ENCODE assay signal across 13 mouse cellular contexts in the genomic region with DNA sequence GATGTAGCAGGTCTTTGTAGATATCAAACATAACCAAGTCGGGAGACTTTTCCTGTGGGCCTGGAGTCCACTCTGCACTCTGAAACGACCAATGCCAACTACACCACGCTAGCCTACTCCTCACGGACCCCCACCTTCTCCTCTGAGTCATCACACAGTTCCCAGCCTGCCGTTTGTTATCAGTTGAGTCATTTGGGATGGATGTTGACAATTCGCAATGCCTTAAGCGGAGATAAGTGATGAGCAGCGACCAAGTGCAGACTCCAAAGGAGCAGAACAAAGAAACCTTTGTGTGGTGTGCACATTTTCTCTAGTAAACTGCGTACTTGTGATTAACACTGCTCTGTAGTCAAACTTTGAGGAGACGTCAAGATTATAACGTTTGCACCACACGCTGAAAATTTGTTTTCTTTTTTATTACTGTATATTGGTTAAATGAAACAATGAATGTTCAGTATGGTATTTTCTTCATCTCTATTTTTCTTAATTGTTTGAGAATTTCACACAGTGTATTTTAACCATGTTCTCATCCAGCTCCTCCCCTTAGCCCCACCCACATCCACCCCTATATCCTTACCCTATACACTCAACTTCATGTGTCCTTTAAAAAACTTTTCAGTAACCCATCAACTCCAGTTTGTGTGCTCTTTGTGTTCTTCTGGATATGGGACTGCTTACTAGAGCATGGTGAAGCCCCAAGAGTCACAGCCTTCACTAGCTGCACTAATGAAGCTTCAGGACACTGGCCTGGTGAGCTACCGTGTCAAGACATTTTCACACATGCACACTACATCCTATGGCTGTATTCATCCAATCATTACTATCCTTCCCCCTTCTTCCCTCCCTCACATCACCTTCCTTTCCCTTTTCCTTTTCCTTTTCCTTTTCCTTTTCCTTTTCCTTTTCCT. TPM values are rescaled to one million over a fixed set of nuclear protein-coding genes. Genes with fewer than 3 reads are reported as not detected.
DNase-seq lines count a peak whose midpoint lies in the region; ATAC-seq and TF ChIP-seq lines count a peak whose summit lies in the region.
"Had no signal": no experiment of that assay in that cellular context is flagged by ENCODE, and none has a peak within 500 bp of the region (broad histone marks: within the 10 kb centered on the region; RNA-seq: fewer than 3 reads in every experiment).

No protein-coding gene starts in this region.

- H3K27me3 ChIP-seq in heart, embryonic 11.5 days (ENCODE audit: control insufficient read depth, insufficient read depth, low read length), result no peaks in the 10 kb centered on the region
- H3K27me3 ChIP-seq in heart, adult 2 months (ENCODE audit: control insufficient read depth, insufficient read depth, low read length), result no peaks in the 10 kb centered on the region
- H3K27me3 ChIP-seq in myocyte (ENCODE audit: control insufficient read depth, insufficient read depth, insufficient read length), result no peaks in the 10 kb centered on the region
- no peaks in the 10 kb centered on the region for H3K27me3 ChIP-seq in forebrain, embryonic 12.5 days
- H3K27me3 ChIP-seq: CH12.LX; neural tube, embryonic 12.5 days had no signal

- 23% methylated on average over 13 of the region's 13 CpGs for WGBS in heart, embryonic 11.5 days (ENCODE audit: insufficient replicate concordance)
- 36% methylated on average over 13 of the region's 13 CpGs for WGBS in heart, adult 2 months
- 82% methylated on average over 13 of the region's 13 CpGs for WGBS in forebrain, embryonic 12.5 days

- DNase-seq in heart, adult 2 months, result no peak
- DNase-seq in adrenal gland, postnatal 14 days, result peak; percentile 67
- DNase-seq in heart, postnatal 25 days (ENCODE audit: low spot score), result peak; percentile 17
- DNase-seq in gastrocnemius, postnatal 25 days, result no peak
- DNase-seq in kidney, postnatal 36 days, result no peak
- DNase-seq: thymus, adult 18-20 months had no signal

- no peaks in the 10 kb centered on the region for H3K36me3 ChIP-seq in heart, embryonic 11.5 days (ENCODE audit: control insufficient read depth, insufficient read depth, low read length)
- H3K36me3 ChIP-seq in heart, adult 2 months (ENCODE audit: control insufficient read depth, insufficient read depth, low read length), result no peaks in the 10 kb centered on the region
- no peaks in the 10 kb centered on the region for H3K36me3 ChIP-seq in myocyte (ENCODE audit: control insufficient read depth, insufficient read depth)
- H3K36me3 ChIP-seq in forebrain, embryonic 12.5 days (replicated peaks), result no peaks in the 10 kb centered on the region
- H3K36me3 ChIP-seq: neural tube, embryonic 12.5 days had no signal

- H3K9ac ChIP-seq in heart, embryonic 11.5 days (ENCODE audit: low read depth, low read length), result no peak overlapping the region
- H3K9ac ChIP-seq in heart, adult 2 months (ENCODE audit: low read depth, low read length), result no peak overlapping the region
- H3K9ac ChIP-seq in forebrain, embryonic 12.5 days, result no peak overlapping the region
- H3K9ac ChIP-seq: neural tube, embryonic 12.5 days had no signal

- intact Hi-C loops in heart, adult 2 months (cut with DNase I), result no loop called here
- intact Hi-C loops in heart, postnatal 25 days (cut with DNase I), result no loop called here

- 0 out of 2 replicates have a peak, but pooled peaks cover 3% of the 10 kb centered on the region for H3K4me1 ChIP-seq in heart, embryonic 11.5 days (ENCODE audit: control insufficient read depth, insufficient read depth, low read length)
- peaks cover 3% of the 10 kb centered on the region for H3K4me1 ChIP-seq in heart, adult 2 months (ENCODE audit: control insufficient read depth, insufficient read depth, low read length)
- no peaks in the 10 kb centered on the region for H3K4me1 ChIP-seq in forebrain, embryonic 12.5 days
- H3K4me1 ChIP-seq: neural tube, embryonic 12.5 days had no signal

- H3K4me2 ChIP-seq in heart, embryonic 11.5 days, result peak overlapping the region; percentile 25
- H3K4me2 ChIP-seq in myocyte (ENCODE audit: low read depth), result peak overlapping the region; percentile 69
- no peak overlapping the region for H3K4me2 ChIP-seq in forebrain, embryonic 12.5 days
- H3K4me2 ChIP-seq: neural tube, embryonic 12.5 days had no signal

- ATAC-seq in heart, embryonic 11.5 days (replicated peaks; ENCODE audit: insufficient number of reproducible peaks, low FRiP score, low TSS enrichment), result no peak
- ATAC-seq in forebrain, embryonic 12.5 days (ENCODE audit: low FRiP score), result no peak
- ATAC-seq: hindbrain, embryonic 16.5 days had no signal

- H3K79me2 ChIP-seq in heart, adult 2 months (replicated peaks; ENCODE audit: control insufficient read depth, insufficient read depth, low read length), result no peaks in the 10 kb centered on the region
- no peaks in the 10 kb centered on the region for H3K79me2 ChIP-seq in myocyte (ENCODE audit: control insufficient read depth, insufficient read depth)

- no peak for TF ChIP-seq POLR2A in heart, adult 2 months (IDR thresholded peaks at IDR 0.05; ENCODE audit: insufficient read depth, low read depth, low read length)
- no peak for TF ChIP-seq POLR2A in myocyte (IDR thresholded peaks at IDR 0.05; ENCODE audit: insufficient read length, low read depth)

- TF ChIP-seq CTCF in heart, adult 2 months (IDR thresholded peaks at IDR 0.05), result no peak

- no peaks in the 10 kb centered on the region for H3K9me3 ChIP-seq in heart, embryonic 11.5 days (replicated peaks; ENCODE audit: control insufficient read depth, low read length)
- no peaks in the 10 kb centered on the region for H3K9me3 ChIP-seq in forebrain, embryonic 12.5 days
- H3K9me3 ChIP-seq: megakaryocyte, embryonic 14.5 days; neural tube, embryonic 12.5 days had no signal

- no peak overlapping the region for H3K27ac ChIP-seq in heart, embryonic 11.5 days (ENCODE audit: low read depth, low read length)
- H3K27ac ChIP-seq in heart, adult 2 months, result no peak overlapping the region
- H3K27ac ChIP-seq in forebrain, embryonic 12.5 days, result no peak overlapping the region
- H3K27ac ChIP-seq: neural tube, embryonic 12.5 days had no signal

- no peak overlapping the region for H3ac ChIP-seq in myocyte (ENCODE audit: control insufficient read depth, insufficient read length)

- H3K4me3 ChIP-seq in heart, embryonic 11.5 days (ENCODE audit: low read depth, low read length), result no peak overlapping the region
- H3K4me3 ChIP-seq in heart, adult 2 months, result no peak overlapping the region
- no peak overlapping the region for H3K4me3 ChIP-seq in myocyte
- H3K4me3 ChIP-seq in forebrain, embryonic 12.5 days (replicated peaks), result no peak overlapping the region
- H3K4me3 ChIP-seq: megakaryocyte, embryonic 14.5 days; neural tube, embryonic 12.5 days had no signal

- no peak for TF ChIP-seq EP300 in heart, adult 2 months (IDR thresholded peaks at IDR 0.05; ENCODE audit: insufficient read depth, low read depth, low read length)

TF ChIP-seq in myocyte, 11 proteins besides CTCF, POLR2A, EP300 and RAD21:
- TF ChIP-seq SRF (IDR thresholded peaks at IDR 0.05; ENCODE audit: control insufficient read depth, insufficient read length, low read depth), result no peak
- no peak for TF ChIP-seq CEBPB (IDR thresholded peaks at IDR 0.05; ENCODE audit: insufficient read depth, poor library complexity, severe bottlenecking)
- no peak for TF ChIP-seq TCF12 (IDR thresholded peaks at IDR 0.05; ENCODE audit: insufficient read depth, poor library complexity, severe bottlenecking)
- no peak for TF ChIP-seq MYOG (IDR thresholded peaks at IDR 0.05; ENCODE audit: control insufficient read depth in 1 of 3, insufficient read depth in 1 of 3, insufficient read length in 2 of 3, low read depth in 2 of 3)

RNA-seq across cellular contexts. Expression of a gene that starts 42.5 kb away (rescaled TPM):
- polyA plus RNA-seq in heart, embryonic 11.5 days (2014; fragmentation: Nextera tagmentation; extraction: Ambion mirVana), result 22.2 and 26.7 TPM in 2 replicates
- 10 to 100 TPM; 64.7 to 89.1 TPM for total RNA-seq in heart, adult 2 months (2021)
- polyA plus RNA-seq in heart, adult 2 months (2012; rRNA removed), result 31.9 and 43.5 TPM in 2 replicates
- 173 and 192 TPM in 2 replicates for total RNA-seq in adrenal gland, postnatal 14 days (2021)
- 10 to 100 TPM; 46.0 to 51.8 TPM for total RNA-seq in heart, postnatal 25 days (2021)
- 10.3 TPM for polyA plus RNA-seq in myocyte (2012; fragmentation: generic; extraction: Trizol)
- 100 to 1,000 TPM; 158 to 195 TPM for total RNA-seq in gastrocnemius, postnatal 25 days (2021)
- 22.7 and 23.7 TPM in 2 replicates for polyA plus RNA-seq in forebrain, embryonic 12.5 days (2016; fragmentation: Nextera tagmentation; extraction: Ambion mirVana)

Comparison
In these comparisons a context has a peak if more than half of its experiments do, and no peak if none do; other contexts are left out.
1. DNase-seq: peak in adrenal gland, postnatal 14 days (single experiment) and heart, postnatal 25 days (single experiment); none in heart, adult 2 months (0 of 2), gastrocnemius, postnatal 25 days (single experiment) and kidney, postnatal 36 days (0 of 2).